Mouse (Mus musculus): ENCODE data around the gene Cdh13. TPM values are rescaled to one million over a fixed set of nuclear protein-coding genes. Genes with fewer than 3 reads are reported as not detected.

The Cdh13 gene
- polyA plus RNA-seq, 1 experiment from 2014 or later = 24.3 TPM

- H3K27ac ChIP-seq (replicated peaks; ENCODE audit: low read depth, low read length) = no peak overlapping the region
- H3K4me3 ChIP-seq (ENCODE audit: low read depth, low read length) = no peak overlapping the region
- no peak overlapping the region for H3K9ac ChIP-seq (ENCODE audit: low read depth, low read length)
- no peaks in the 10 kb centered on the region for H3K36me3 ChIP-seq (ENCODE audit: control insufficient read depth, insufficient read depth, low read length)
- WGBS = 21% methylated on average over 5 of the region's 5 CpGs
- ATAC-seq (ENCODE audit: low read depth) (no peak), DNase-seq (ENCODE audit: low spot score) (peak; percentile 13)
- peaks cover 10% of the 10 kb centered on the region; the same call in 1 of the 2 replicates for H3K9me3 ChIP-seq (ENCODE audit: control insufficient read depth, low read length)
- no peaks in the 10 kb centered on the region for H3K27me3 ChIP-seq (replicated peaks; ENCODE audit: control insufficient read depth, insufficient read depth, low read length)
- H3K4me2 ChIP-seq (ENCODE audit: low read depth, low read length) = no peak overlapping the region
- no peaks in the 10 kb centered on the region for H3K4me1 ChIP-seq (ENCODE audit: control insufficient read depth, insufficient read depth, low read length)
Observed at GRCm38 (mm10) chr8:118979800-118980199, 696.3 kb downstream of the Cdh13 start.

- 48% methylated on average over 2 of the region's 2 CpGs for WGBS
- H3K4me1 ChIP-seq (ENCODE audit: control insufficient read depth, insufficient read depth, low read length) = no peaks in the 10 kb centered on the region
Observed at GRCm38 (mm10) chr8:118983724-118984123, 700.2 kb downstream of the Cdh13 start.

GRCm38 (mm10) chr8:118986796-118987195, 703.3 kb downstream of the Cdh13 start:
- Histone ChIP-seq H3K27ac (replicated peaks; ENCODE audit: low read depth, low read length) (no peak overlapping the region), H3K4me1 (ENCODE audit: control insufficient read depth, insufficient read depth, low read length) (no peaks in the 10 kb centered on the region), H3K36me3 (ENCODE audit: control insufficient read depth, insufficient read depth, low read length) (no peaks in the 10 kb centered on the region), H3K4me2 (ENCODE audit: low read depth, low read length) (no peak overlapping the region), H3K9me3 (ENCODE audit: control insufficient read depth, low read length) (peaks cover 17% of the 10 kb centered on the region), H3K9ac (ENCODE audit: low read depth, low read length) (no peak overlapping the region), H3K27me3 (replicated peaks; ENCODE audit: control insufficient read depth, insufficient read depth, low read length) (no peaks in the 10 kb centered on the region), H3K4me3 (ENCODE audit: low read depth, low read length) (no peak overlapping the region)
- no peak for DNase-seq (ENCODE audit: low spot score)
- ATAC-seq (ENCODE audit: low read depth) = no peak
- whole genome bisulfite sequencing = 80% methylated on average over 1 of the region's 1 CpGs

More at GRCm38 (mm10) chr8:118983724-118984123, 700.2 kb downstream of the Cdh13 start:
- DNase-seq (ENCODE audit: low spot score) = peak; percentile 3
- Histone ChIP-seq H3K27me3 (replicated peaks; ENCODE audit: control insufficient read depth, insufficient read depth, low read length) (no peaks in the 10 kb centered on the region), H3K9me3 (ENCODE audit: control insufficient read depth, low read length) (peaks cover 10% of the 10 kb centered on the region; the same call in 1 of the 2 replicates), H3K27ac (replicated peaks; ENCODE audit: low read depth, low read length) (no peak overlapping the region), H3K4me3 (ENCODE audit: low read depth, low read length) (no peak overlapping the region), H3K36me3 (ENCODE audit: control insufficient read depth, insufficient read depth, low read length) (no peaks in the 10 kb centered on the region), H3K9ac (ENCODE audit: low read depth, low read length) (no peak overlapping the region), H3K4me2 (ENCODE audit: low read depth, low read length) (no peak overlapping the region)
- no peak for ATAC-seq (ENCODE audit: low read depth)

- WGBS = 81% methylated on average over 11 of the region's 11 CpGs
Observed at GRCm38 (mm10) chr8:118995641-118996188, 712.2 kb downstream of the Cdh13 start.

GRCm38 (mm10) chr8:119000595-119000994, 717.1 kb downstream of the Cdh13 start:
- H3K9ac ChIP-seq (ENCODE audit: low read depth, low read length) = no peak overlapping the region
- H3K4me2 ChIP-seq (ENCODE audit: low read depth, low read length) = no peak overlapping the region
- H3K27me3 ChIP-seq (replicated peaks; ENCODE audit: control insufficient read depth, insufficient read depth, low read length) = no peaks in the 10 kb centered on the region
- H3K27ac ChIP-seq (replicated peaks; ENCODE audit: low read depth, low read length) = no peak overlapping the region
- DNase-seq (ENCODE audit: low spot score) = no peak
- H3K36me3 ChIP-seq (ENCODE audit: control insufficient read depth, insufficient read depth, low read length) = no peaks in the 10 kb centered on the region
- H3K9me3 ChIP-seq (ENCODE audit: control insufficient read depth, low read length) = 0 out of 2 replicates have a peak, but pooled peaks cover 3% of the 10 kb centered on the region
- no peak for ATAC-seq (ENCODE audit: low read depth)
- no peak overlapping the region for H3K4me3 ChIP-seq (ENCODE audit: low read depth, low read length)
- no peaks in the 10 kb centered on the region for H3K4me1 ChIP-seq (ENCODE audit: control insufficient read depth, insufficient read depth, low read length)
- 78% methylated on average over 1 of the region's 1 CpGs for WGBS

More at GRCm38 (mm10) chr8:118995641-118996188, 712.2 kb downstream of the Cdh13 start:
- ATAC-seq (ENCODE audit: low read depth) (no peak), DNase-seq (ENCODE audit: low spot score) (no peak)
- Histone ChIP-seq H3K4me1 (ENCODE audit: control insufficient read depth, insufficient read depth, low read length) (no peaks in the 10 kb centered on the region), H3K36me3 (ENCODE audit: control insufficient read depth, insufficient read depth, low read length) (no peaks in the 10 kb centered on the region), H3K4me3 (ENCODE audit: low read depth, low read length) (no peak overlapping the region), H3K4me2 (ENCODE audit: low read depth, low read length) (no peak overlapping the region), H3K9me3 (ENCODE audit: control insufficient read depth, low read length) (no peaks in the 10 kb centered on the region), H3K27ac (replicated peaks; ENCODE audit: low read depth, low read length) (no peak overlapping the region), H3K27me3 (replicated peaks; ENCODE audit: control insufficient read depth, insufficient read depth, low read length) (no peaks in the 10 kb centered on the region), H3K9ac (ENCODE audit: low read depth, low read length) (no peak overlapping the region)

GRCm38 (mm10) chr8:119004821-119005220, 721.3 kb downstream of the Cdh13 start:
- H3K27me3 ChIP-seq (replicated peaks; ENCODE audit: control insufficient read depth, insufficient read depth, low read length) = no peaks in the 10 kb centered on the region
- WGBS = 85% methylated on average over 5 of the region's 5 CpGs
- no peak for DNase-seq (ENCODE audit: low spot score)
- no peak for ATAC-seq (ENCODE audit: low read depth)
- no peak overlapping the region for H3K4me2 ChIP-seq (ENCODE audit: low read depth, low read length)
- H3K9ac ChIP-seq (ENCODE audit: low read depth, low read length) = no peak overlapping the region
- H3K27ac ChIP-seq (replicated peaks; ENCODE audit: low read depth, low read length) = no peak overlapping the region
- H3K4me3 ChIP-seq (ENCODE audit: low read depth, low read length) = no peak overlapping the region
- no peaks in the 10 kb centered on the region for H3K36me3 ChIP-seq (ENCODE audit: control insufficient read depth, insufficient read depth, low read length)
- H3K9me3 ChIP-seq (ENCODE audit: control insufficient read depth, low read length) = 0 out of 2 replicates have a peak, but pooled peaks cover 3% of the 10 kb centered on the region
- no peaks in the 10 kb centered on the region for H3K4me1 ChIP-seq (ENCODE audit: control insufficient read depth, insufficient read depth, low read length)

GRCm38 (mm10) chr8:119018675-119019074, 735.1 kb downstream of the Cdh13 start:
- Histone ChIP-seq H3K27ac (replicated peaks; ENCODE audit: low read depth, low read length) (no peak overlapping the region), H3K9ac (ENCODE audit: low read depth, low read length) (no peak overlapping the region), H3K4me1 (ENCODE audit: control insufficient read depth, insufficient read depth, low read length) (no peaks in the 10 kb centered on the region), H3K4me2 (ENCODE audit: low read depth, low read length) (no peak overlapping the region), H3K9me3 (ENCODE audit: control insufficient read depth, low read length) (no peaks in the 10 kb centered on the region), H3K4me3 (ENCODE audit: low read depth, low read length) (no peak overlapping the region), H3K36me3 (ENCODE audit: control insufficient read depth, insufficient read depth, low read length) (no peaks in the 10 kb centered on the region), H3K27me3 (replicated peaks; ENCODE audit: control insufficient read depth, insufficient read depth, low read length) (no peaks in the 10 kb centered on the region)
- no peak for ATAC-seq (ENCODE audit: low read depth)
- WGBS = 62% methylated on average over 6 of the region's 6 CpGs
- no peak for DNase-seq (ENCODE audit: low spot score)

- H3K4me1 ChIP-seq (ENCODE audit: control insufficient read depth, insufficient read depth, low read length) = no peaks in the 10 kb centered on the region
- H3K4me3 ChIP-seq (ENCODE audit: low read depth, low read length) = no peak overlapping the region
- no peak overlapping the region for H3K9ac ChIP-seq (ENCODE audit: low read depth, low read length)
- no peak for ATAC-seq (ENCODE audit: low read depth)
- no peaks in the 10 kb centered on the region for H3K9me3 ChIP-seq (ENCODE audit: control insufficient read depth, low read length)
- no peak overlapping the region for H3K27ac ChIP-seq (replicated peaks; ENCODE audit: low read depth, low read length)
- no peaks in the 10 kb centered on the region for H3K27me3 ChIP-seq (replicated peaks; ENCODE audit: control insufficient read depth, insufficient read depth, low read length)
- no peaks in the 10 kb centered on the region for H3K36me3 ChIP-seq (ENCODE audit: control insufficient read depth, insufficient read depth, low read length)
- DNase-seq (ENCODE audit: low spot score) = no peak
- H3K4me2 ChIP-seq (ENCODE audit: low read depth, low read length) = no peak overlapping the region
- 73% methylated on average over 11 of the region's 11 CpGs for WGBS
Observed at GRCm38 (mm10) chr8:119020781-119021180, 737.2 kb downstream of the Cdh13 start.

GRCm38 (mm10) chr8:119021478-119021877, 737.9 kb downstream of the Cdh13 start:
- H3K9ac ChIP-seq (ENCODE audit: low read depth, low read length) = no peak overlapping the region
- no peaks in the 10 kb centered on the region for H3K27me3 ChIP-seq (replicated peaks; ENCODE audit: control insufficient read depth, insufficient read depth, low read length)
- no peak overlapping the region for H3K4me2 ChIP-seq (ENCODE audit: low read depth, low read length)
- ATAC-seq (ENCODE audit: low read depth) (no peak), DNase-seq (ENCODE audit: low spot score) (no peak)
- WGBS = 89% methylated on average over 11 of the region's 11 CpGs
- no peak overlapping the region for H3K4me3 ChIP-seq (ENCODE audit: low read depth, low read length)
- H3K4me1 ChIP-seq (ENCODE audit: control insufficient read depth, insufficient read depth, low read length) = no peaks in the 10 kb centered on the region
- no peaks in the 10 kb centered on the region for H3K36me3 ChIP-seq (ENCODE audit: control insufficient read depth, insufficient read depth, low read length)
- no peak overlapping the region for H3K27ac ChIP-seq (replicated peaks; ENCODE audit: low read depth, low read length)
- H3K9me3 ChIP-seq (ENCODE audit: control insufficient read depth, low read length) = no peaks in the 10 kb centered on the region
